Mouse (Mus musculus) left cerebral cortex, adult 18-20 months (tissue): ENCODE data around the gene Fam151b. TPM values are rescaled to one million over a fixed set of nuclear protein-coding genes. Genes with fewer than 3 reads are reported as not detected.
A peak's percentile ranks its signal among the peaks of the same experiment; 100 is the strongest.

Experiments used
- DNase-seq, 2 experiments: peaks; one replicate each; pipeline ENCODE4 v3.0.0; 2021 to 2022; ENCODE audit warnings: low spot score in 2 of 2, mixed read lengths in 1 of 2
- long read RNA-seq, 2 experiments: library from polyadenylated mRNA; stranded (forward); transcript quantifications; one replicate each; pipeline ENCODE4 v2.0.0; 2021
- total RNA-seq, 2 experiments: library from RNA; stranded (reverse); gene quantifications; 2 replicates each; pipeline ENCODE4 v1.2.3; 2021

The Fam151b gene
- 10 to 100 TPM; 10.6 to 11.8 TPM for total RNA-seq
- long read RNA-seq, experiment 1, transcript Fam151b-201 (6 exons, 1,152 nt), result major isoform, 6 of 13 reads
- long read RNA-seq, experiment 1, partial matches to known transcripts, result 0 of 13 reads
- long read RNA-seq, experiment 1, other reads (novel, unspliced or antisense), result 3 of 13 reads
- long read RNA-seq, experiment 2, transcript Fam151b-201 (6 exons, 1,152 nt), result major isoform, 6 of 9 reads
- long read RNA-seq, experiment 2, partial matches to known transcripts, result 0 of 9 reads
- long read RNA-seq, experiment 2, other reads (novel, unspliced or antisense), result 1 of 9 reads

GRCm38 (mm10) chr13:92483852-92484463 lies at the start of gene Fam151b:
Gene Fam151b (minus strand): TSS chr13:92484015.
- DNase-seq, result peak; percentile 88 to 92

DNA sequence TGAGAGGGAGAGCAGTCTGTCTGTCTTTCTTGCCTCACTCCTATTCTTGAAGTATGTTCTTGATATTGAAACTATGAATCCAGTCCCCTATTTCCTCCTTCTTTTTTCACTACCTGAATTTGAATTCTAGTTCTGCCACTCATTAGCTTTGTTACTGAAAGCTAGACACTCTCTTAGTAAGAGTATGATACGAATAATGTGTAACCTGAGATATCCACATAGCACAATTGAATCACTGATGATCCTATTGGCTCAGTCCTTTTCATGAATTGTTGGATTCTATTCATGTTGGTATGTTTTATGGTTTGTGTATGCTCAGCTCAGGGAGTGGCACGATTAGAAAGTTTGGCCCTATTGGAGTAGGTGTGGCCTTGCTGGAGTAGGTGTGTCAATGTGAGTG lies 48.4 kb upstream of the Fam151b start:
- DNase-seq, result no peak

DNA sequence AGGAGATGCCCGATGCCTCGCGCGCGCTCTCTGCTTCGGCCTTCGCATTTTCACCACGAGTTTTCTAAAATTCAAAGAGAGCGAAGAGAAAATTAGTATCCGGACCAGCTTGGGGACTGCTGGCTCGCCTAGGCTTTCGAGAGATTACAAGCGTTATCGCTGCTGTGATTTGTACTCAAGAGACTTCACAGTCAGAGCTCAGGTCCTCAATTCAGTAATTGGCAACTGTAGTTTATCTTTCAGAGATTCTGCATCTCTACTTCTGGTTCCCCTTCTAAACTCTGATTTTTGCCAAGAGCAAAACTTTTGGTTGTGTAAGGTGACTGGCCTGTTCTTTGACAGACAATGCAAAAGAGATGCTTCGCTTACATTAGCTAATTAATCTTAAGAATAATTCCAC lies 47.4 kb upstream of the Fam151b start:
- no peak for DNase-seq

GRCm38 (mm10) chr13:92530721-92531211 lies 47.0 kb upstream of the Fam151b start, which contains the start of gene Zfyve16:
Gene Zfyve16 (minus strand): TSS chr13:92530868.
- peak; percentile 98 for DNase-seq

DNA sequence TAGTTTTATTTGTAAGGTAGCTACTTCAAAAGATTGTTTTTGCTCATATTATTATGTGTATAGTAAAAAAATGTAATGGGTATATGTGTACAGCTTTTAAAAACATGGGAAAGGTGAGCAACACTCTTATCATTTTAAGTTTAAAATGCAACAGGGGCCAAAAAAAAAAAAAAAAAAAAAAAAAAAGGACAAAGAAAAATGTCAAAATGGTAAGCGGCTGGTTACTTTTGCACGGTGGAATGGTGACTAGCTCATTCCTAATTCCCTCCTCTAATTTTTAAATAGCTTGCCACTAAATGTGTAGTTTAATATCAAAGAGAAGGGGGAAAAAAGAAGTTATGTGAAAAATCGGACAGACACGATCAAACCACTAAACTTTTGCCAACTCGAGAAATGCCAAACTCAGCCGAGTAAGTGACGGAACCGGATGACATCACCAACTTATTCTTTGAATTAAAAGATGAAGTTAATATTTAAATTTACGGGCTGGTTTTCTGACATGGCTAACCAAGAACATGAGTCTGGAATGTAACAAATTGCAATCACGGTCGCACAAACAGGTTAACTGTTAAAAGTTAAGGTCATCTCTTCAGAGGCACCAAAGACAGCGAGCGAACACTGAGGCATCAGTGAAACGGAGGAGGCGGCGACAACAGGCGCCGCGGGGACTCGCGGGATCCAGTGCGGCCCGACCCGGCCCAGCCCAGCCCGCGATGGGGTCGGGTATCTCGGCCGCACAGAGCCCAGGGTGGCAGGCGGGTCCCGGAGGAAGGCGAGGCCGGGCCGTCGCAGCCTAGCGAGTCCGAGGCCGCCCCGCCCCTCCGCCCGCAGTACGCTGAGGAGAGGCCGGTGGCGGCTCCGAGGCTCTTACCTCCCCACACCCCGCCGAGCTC lies 46.3 kb upstream of the Fam151b start:
- DNase-seq, result no peak

GRCm38 (mm10) chr13:92523178-92523813 lies 39.5 kb upstream of the Fam151b start:
- DNase-seq, result no peak

DNA sequence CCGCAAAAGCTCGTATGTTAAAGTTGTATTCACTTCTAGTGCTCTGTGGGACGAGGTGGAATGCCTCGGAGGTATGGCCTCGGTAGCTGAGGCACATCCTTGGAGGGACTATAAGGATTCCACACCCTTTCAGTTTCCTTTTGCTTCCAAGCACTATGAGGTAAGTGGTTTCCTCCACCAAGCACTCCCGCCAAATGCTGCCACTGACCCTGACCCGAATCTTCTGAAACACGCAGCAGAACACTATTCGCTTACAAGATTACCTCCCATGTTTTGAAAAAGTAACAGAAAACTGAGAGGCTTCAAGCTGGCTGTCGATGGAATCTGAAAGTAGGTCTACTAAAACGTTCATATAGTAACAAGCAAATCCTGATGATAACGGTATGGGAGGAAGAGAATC lies 21.1 kb upstream of the Fam151b start:
- DNase-seq, result no peak

DNA sequence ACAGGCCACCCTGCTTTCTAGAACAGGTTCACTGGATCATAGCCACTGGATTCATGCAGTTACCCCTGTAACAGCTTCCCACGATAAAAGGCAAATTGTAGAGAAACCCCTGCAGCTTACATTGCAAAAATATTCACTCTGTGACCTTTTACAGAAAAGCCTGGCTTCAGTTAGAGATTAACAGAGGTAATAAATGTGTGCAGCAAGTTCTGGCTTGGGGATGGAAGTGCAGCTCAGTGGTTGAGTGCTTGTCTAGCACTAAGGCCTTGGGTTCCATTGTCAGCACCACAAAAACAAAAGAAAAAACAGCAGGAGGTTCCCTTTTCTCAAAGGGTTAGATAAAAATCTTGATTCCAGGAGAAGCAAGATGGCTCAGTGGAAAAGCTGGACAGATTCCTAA lies 8.1 kb upstream of the Fam151b start:
- DNase-seq, result no peak

DNA sequence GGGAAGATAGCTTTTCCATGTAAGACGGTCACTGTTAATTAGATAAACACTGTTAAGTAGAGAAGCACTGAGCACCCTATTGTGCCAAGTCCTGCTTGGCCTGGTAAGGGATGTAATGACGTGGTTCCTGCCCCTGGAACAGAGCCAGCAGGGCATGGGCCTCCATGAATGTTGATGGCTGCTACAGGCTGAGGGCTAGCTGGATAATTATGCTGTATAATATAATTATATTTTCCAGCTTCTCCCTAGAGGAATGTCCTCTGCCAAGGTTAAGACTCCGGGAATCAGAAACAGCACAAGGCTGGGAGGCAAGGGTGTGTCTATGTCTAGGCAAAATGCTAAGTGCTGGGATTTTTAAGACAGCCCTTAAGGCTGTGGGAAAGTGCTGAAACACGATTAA lies 7.0 kb upstream of the Fam151b start:
- DNase-seq, result no peak

DNA sequence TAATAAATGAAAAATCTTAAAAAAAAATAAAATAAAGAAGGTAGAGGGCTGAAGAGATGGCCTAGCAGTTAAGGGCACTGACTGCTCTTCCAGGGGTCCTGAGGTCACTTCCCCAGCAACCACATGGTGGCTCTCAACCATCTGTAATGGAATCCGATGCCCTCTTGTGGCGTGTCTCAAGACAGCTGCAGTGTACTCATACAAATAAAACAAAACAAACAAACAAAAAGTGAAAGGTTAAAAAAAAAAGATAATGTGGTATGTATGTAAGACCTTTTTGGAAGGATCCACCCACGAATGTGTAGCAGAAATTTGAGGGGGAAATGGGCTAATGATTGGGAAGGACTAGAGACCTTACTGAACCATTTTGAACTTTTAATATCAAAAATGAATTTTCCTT lies 467 bp downstream of the Fam151b start:
- DNase-seq, result peak; percentile 34 to 42

- no peak for DNase-seq
These were observed 13.7 kb downstream of the Fam151b start for GRCm38 (mm10) chr13:92470151-92470550.

GRCm38 (mm10) chr13:92469381-92469780 lies 14.4 kb downstream of the Fam151b start:
- no peak for DNase-seq

- no peak for DNase-seq
These were observed 15.9 kb downstream of the Fam151b start for GRCm38 (mm10) chr13:92467891-92468290.

- DNase-seq, result no peak
These were observed 19.1 kb downstream of the Fam151b start for GRCm38 (mm10) chr13:92464698-92465097.

- no peak for DNase-seq
These were observed 36.9 kb downstream of the Fam151b start for GRCm38 (mm10) chr13:92446872-92447271.

GRCm38 (mm10) chr13:92440286-92440685 lies 43.5 kb downstream of the Fam151b start:
- no peak for DNase-seq

GRCm38 (mm10) chr13:92438656-92439055 lies 45.2 kb downstream of the Fam151b start:
- DNase-seq, result no peak

GRCm38 (mm10) chr13:92427351-92427855 lies 56.4 kb downstream of the Fam151b start:
- DNase-seq, result no peak

DNA sequence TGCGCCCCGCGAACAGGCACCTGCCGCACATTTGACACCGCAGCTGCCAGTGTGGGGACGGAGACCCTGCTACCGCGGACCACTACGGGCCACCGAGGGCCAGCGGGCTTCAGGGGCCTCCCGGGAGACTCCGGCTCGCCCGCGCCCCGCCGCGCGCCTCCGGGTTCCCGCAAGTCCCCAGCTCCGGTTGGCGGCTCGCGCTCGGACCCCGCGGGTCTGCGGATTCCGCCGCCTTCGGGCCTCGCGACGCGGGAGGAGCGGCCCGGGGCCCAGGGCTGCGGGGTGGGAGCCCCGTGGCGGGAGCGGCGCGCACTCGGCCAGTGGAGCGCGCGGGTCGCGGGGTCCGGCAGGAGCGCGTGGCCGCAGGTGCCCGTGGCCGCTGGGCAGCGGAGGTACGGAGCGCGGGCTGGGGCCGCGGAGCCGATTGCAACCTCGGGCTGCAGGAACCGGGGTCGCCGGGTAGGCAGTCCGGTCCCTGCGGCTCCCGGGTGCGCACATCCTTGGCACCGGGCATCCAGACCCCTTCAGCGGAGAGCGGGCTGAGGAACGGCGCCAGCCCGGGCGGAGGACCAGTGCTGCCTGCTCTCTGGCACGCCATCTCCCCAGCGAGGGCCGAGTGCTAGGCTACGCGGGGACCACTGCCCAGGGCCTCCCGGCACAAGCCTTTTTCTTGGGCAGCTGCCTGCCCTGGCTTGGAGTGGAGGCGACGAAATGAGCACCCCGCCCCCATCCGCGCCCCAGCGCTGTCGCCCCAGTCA lies 57.3 kb downstream of the Fam151b start:
- peak; percentile 8 to 19 for DNase-seq

- peak; percentile 58 to 73 for DNase-seq
These were observed 58.0 kb downstream of the Fam151b start, which contains the start of gene Ankrd34b for GRCm38 (mm10) chr13:92425758-92426264. Gene Ankrd34b (plus strand): TSS chr13:92425896.
